Mouse (Mus musculus) monocyte, adult 59 days (primary cell): ENCODE measurements around the gene Olfr1258. TPM values are rescaled to one million over a fixed set of nuclear protein-coding genes. Genes with fewer than 3 reads are reported as not detected.

ENCODE experiments used
- total RNA-seq, 2 experiments: library from RNA; stranded (reverse); gene quantifications; one replicate each; pipeline ENCODE4 v1.2.4; 2023

Gene Olfr1258
- total RNA-seq: not detected

GRCm38 (mm10) chr2:89927009-89927408 is at the start of gene Olfr1258:
Gene Olfr1258 (plus strand): TSS chr2:89927309.

DNA sequence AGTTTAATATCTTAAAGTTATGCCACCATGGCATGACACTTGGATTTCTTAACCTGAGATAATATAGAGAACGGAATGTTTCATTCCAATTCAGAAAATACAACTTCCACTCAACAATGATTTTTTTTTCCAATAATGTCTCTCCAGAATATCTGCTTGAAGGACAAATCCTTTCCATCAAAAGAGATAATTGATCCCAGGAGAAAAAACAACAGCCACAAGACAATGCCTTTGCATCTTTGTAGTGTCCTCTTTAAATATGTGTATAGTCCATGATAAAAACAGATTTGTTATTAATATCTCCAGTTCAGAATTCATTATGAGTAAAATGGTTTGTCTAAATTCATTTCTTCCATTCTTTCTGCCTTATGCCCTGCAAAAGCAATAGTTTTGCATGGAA is 49.0 kb upstream of the Olfr1258 start, which contains the start of gene Olfr1257:
Gene Olfr1257 (plus strand): TSS at position 301 of the 400 bp plus-strand sequence.

GRCm38 (mm10) chr2:89948564-89948963 is 21.5 kb downstream of the Olfr1258 start, which contains the start of gene Olfr1259:
Gene Olfr1259 (minus strand): TSS chr2:89948664.

GRCm38 (mm10) chr2:89974184-89974583 is 47.1 kb downstream of the Olfr1258 start, which contains the start of gene Olfr1260:
Gene Olfr1260 (plus strand): TSS chr2:89974340.

Other genes with a start within 250 kb of the Olfr1258 start
- gene Olfr1252, start 202.3 kb upstream of the Olfr1258 start, total RNA-seq: not detected
- not detected for gene Olfr1253, start 170.2 kb upstream of the Olfr1258 start, total RNA-seq
- gene Olfr1254, start 133.7 kb upstream of the Olfr1258 start, total RNA-seq: not detected
- gene Olfr1255, start 115.3 kb upstream of the Olfr1258 start, total RNA-seq: not detected
- gene Olfr1256, start 85.8 kb upstream of the Olfr1258 start, total RNA-seq: not detected
- gene Olfr48, start 79.1 kb upstream of the Olfr1258 start, total RNA-seq: not detected
- gene Olfr1257, start 48.9 kb upstream of the Olfr1258 start, total RNA-seq: not detected
- not detected for gene Olfr1259, start 21.4 kb downstream of the Olfr1258 start, total RNA-seq
- gene Olfr1260, start 47.0 kb downstream of the Olfr1258 start, total RNA-seq: not detected
- not detected for gene Olfr1261, start 63.9 kb downstream of the Olfr1258 start, total RNA-seq
- not detected for gene Olfr1262, start 72.8 kb downstream of the Olfr1258 start, total RNA-seq
- not detected for gene Olfr1263, start 84.8 kb downstream of the Olfr1258 start, total RNA-seq
- gene Olfr1264, start 98.3 kb downstream of the Olfr1258 start, total RNA-seq: not detected
- not detected for gene Olfr1265, start 108.0 kb downstream of the Olfr1258 start, total RNA-seq
- not detected for gene Olfr140, start 136.3 kb downstream of the Olfr1258 start, total RNA-seq
- gene Olfr1269, start 194.1 kb downstream of the Olfr1258 start, total RNA-seq: not detected
- not detected for gene Olfr32, start 215.0 kb downstream of the Olfr1258 start, total RNA-seq
- gene Olfr1270, start 225.8 kb downstream of the Olfr1258 start, total RNA-seq: not detected